Mouse (Mus musculus) hindlimb bud, embryonic 11.5 days (tissue): ENCODE measurements around the gene Gm42688.

Experiments used
- DNase-seq: peaks from one replicate; pipeline ENCODE4 v3.0.0-alpha.2; 2012; ENCODE audit warnings: low read depth, low spot score; ENCODE audit errors: extremely low spot score

Gene Gm42688

GRCm38 (mm10) chr6:83117165-83117438, 15.7 kb downstream of the Gm42688 start:
- DNase-seq, result no peak

GRCm38 (mm10) chr6:83117616-83118015, 16.2 kb downstream of the Gm42688 start:
- no peak for DNase-seq

- DNase-seq, result no peak
These were observed 17.0 kb downstream of the Gm42688 start for GRCm38 (mm10) chr6:83118369-83118768.

GRCm38 (mm10) chr6:83118825-83119733, 17.7 kb downstream of the Gm42688 start:
- no peak for DNase-seq

- no peak for DNase-seq
These were observed 18.3 kb downstream of the Gm42688 start for GRCm38 (mm10) chr6:83119734-83120051.

- DNase-seq, result peak; percentile 99
These were observed 19.8 kb downstream of the Gm42688 start, which contains the start of gene Wbp1 for GRCm38 (mm10) chr6:83120930-83121862. Wbp1 (minus strand) TSS chr6:83121559.

- DNase-seq, result no peak
These were observed 20.7 kb downstream of the Gm42688 start for GRCm38 (mm10) chr6:83121863-83122710.

- no peak for DNase-seq
These were observed 21.5 kb downstream of the Gm42688 start for GRCm38 (mm10) chr6:83122961-83123360.

GRCm38 (mm10) chr6:83124851-83125312, 23.5 kb downstream of the Gm42688 start:
- DNase-seq, result peak; percentile 91

- no peak for DNase-seq
These were observed 23.9 kb downstream of the Gm42688 start, which contains the start of gene Ino80b for GRCm38 (mm10) chr6:83125331-83125730. Ino80b (minus strand) TSS chr6:83125431.

GRCm38 (mm10) chr6:83127419-83127818, 26.0 kb downstream of the Gm42688 start:
- no peak for DNase-seq

GRCm38 (mm10) chr6:83131469-83132034, 30.1 kb downstream of the Gm42688 start:
- DNase-seq, result no peak

- DNase-seq, result no peak
These were observed 30.9 kb downstream of the Gm42688 start for GRCm38 (mm10) chr6:83132176-83132919.

GRCm38 (mm10) chr6:83134226-83134625, 32.8 kb downstream of the Gm42688 start:
- no peak for DNase-seq

- DNase-seq, result no peak
These were observed 33.6 kb downstream of the Gm42688 start, which contains the start of gene Rtkn for GRCm38 (mm10) chr6:83134951-83135513. Rtkn (plus strand) TSS chr6:83135463.

- no peak for DNase-seq
These were observed 34.2 kb downstream of the Gm42688 start for GRCm38 (mm10) chr6:83135571-83136161.

- DNase-seq, result no peak
These were observed 35.0 kb downstream of the Gm42688 start for GRCm38 (mm10) chr6:83136291-83136880.

- DNase-seq, result peak; percentile 61
These were observed 35.6 kb downstream of the Gm42688 start for GRCm38 (mm10) chr6:83136881-83137575.
